Mouse (Mus musculus) erythroblast, embryonic 14.5 days (primary cell): ENCODE results near the gene Swap70.

ENCODE experiments used
- GATA1 ChIP-seq: IDR thresholded peaks from 2 replicates; pipeline ENCODE4 v1.6.1; 2012; ENCODE audit warnings: low read length, inconsistent platforms, mixed read lengths
- TAL1 ChIP-seq: IDR thresholded peaks from 3 replicates; pipeline ENCODE4 v1.6.1; 2012; ENCODE audit warnings: low read length, inconsistent platforms, mixed read lengths

DNA sequence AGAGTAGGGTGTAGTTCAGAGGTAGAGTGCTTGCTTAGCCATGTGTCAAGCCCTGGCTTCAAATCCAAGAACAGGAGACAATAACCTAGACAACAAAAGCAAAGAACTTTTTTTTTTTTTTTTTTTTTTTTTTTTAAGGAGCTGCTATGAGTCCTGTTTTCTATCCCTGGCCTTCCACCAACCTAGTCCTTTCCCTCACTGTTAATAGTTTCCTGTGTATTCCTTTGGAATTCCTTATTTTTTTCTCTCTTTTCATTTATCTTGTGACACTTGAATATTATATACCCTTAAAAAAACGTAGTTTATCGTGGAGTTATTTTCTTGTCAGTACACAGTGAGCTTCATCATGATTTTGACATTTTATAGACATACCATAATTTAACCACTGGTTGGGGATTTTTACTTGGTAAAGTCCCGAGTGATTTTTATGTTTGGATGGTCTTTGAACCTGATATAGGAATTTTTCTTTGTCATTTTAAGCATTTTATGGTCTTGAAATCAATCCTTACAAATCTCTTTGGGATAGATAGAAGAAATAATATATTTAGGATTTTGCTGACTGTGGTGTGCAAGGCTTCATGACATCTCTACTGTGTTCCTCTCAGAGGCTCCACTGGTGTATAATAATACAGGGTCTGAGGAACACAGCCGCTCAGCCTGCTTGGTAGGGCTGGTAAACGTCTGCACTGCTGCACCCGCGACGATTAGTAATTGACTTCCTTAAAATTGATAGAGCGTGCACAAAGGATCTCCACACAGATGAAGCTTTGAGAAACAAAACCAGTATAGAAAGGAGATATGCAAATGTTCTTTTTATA, 20.2 kb downstream of the Swap70 start:
- no peak for TF ChIP-seq TAL1
- TF ChIP-seq GATA1: no peak
